Mouse (Mus musculus) limb, embryonic 14.5 days (tissue): Measurements from ENCODE around the gene Tmem39b. TPM values are rescaled to one million over a fixed set of nuclear protein-coding genes. Genes with fewer than 3 reads are reported as not detected.
"Not testable (repeated sequence)": the region's sequence is repeated elsewhere in the genome, so short reads cannot be mapped to it uniquely, and the experiment has no call there.

Experiments used
- ATAC-seq: fragments of 200-750 bp; cut with Nextera tagmentation; 2 replicates; pipeline ENCODE4 v1.8.0; 2017; ENCODE audit warnings: low read depth, moderate number of reproducible peaks, moderate TSS enrichment; ENCODE audit not compliant: low FRiP score
- DNase-seq: peaks from one replicate; pipeline ENCODE4 v3.0.0-alpha.2; 2015; ENCODE audit warnings: low spot score
- H3K27ac ChIP-seq: fragments of 300-500 bp; sonication (generic); replicated peaks from 2 replicates; pipeline ENCODE4 v1.5.1; 2014; ENCODE audit warnings: low read depth, mild to moderate bottlenecking, low read length, moderate library complexity, mixed read lengths
- H3K27me3 ChIP-seq: fragments of 300-500 bp; sonication (generic); 2 replicates; pipeline ENCODE4 v1.6.1; 2014; ENCODE audit warnings: low read length, mixed read lengths; ENCODE audit not compliant: control insufficient read depth, insufficient read depth
- H3K36me3 ChIP-seq: fragments of 300-500 bp; sonication (generic); 2 replicates; pipeline ENCODE4 v1.6.1; 2014; ENCODE audit warnings: mild to moderate bottlenecking, low read length, moderate library complexity, mixed read lengths; ENCODE audit not compliant: control insufficient read depth, insufficient read depth
- H3K4me1 ChIP-seq: fragments of 300-500 bp; sonication (generic); 2 replicates; pipeline ENCODE4 v1.6.1; 2014; ENCODE audit warnings: antibody characterized with exemption, low read length, mixed read lengths; ENCODE audit not compliant: control insufficient read depth, insufficient read depth
- H3K4me2 ChIP-seq: fragments of 300-500 bp; sonication (generic); replicated peaks from 2 replicates; pipeline ENCODE4 v1.6.1; 2014; ENCODE audit warnings: low read depth, mild to moderate bottlenecking, low read length, moderate library complexity; ENCODE audit not compliant: severe bottlenecking
- H3K4me3 ChIP-seq: fragments of 300-500 bp; sonication (generic); replicated peaks from 2 replicates; pipeline ENCODE4 v1.5.1; 2014; ENCODE audit warnings: low read length
- H3K9ac ChIP-seq: fragments of 300-500 bp; sonication (generic); 2 replicates; pipeline ENCODE4 v1.6.1; 2014; ENCODE audit warnings: mild to moderate bottlenecking, low read depth, low read length, moderate library complexity; ENCODE audit not compliant: severe bottlenecking
- H3K9me3 ChIP-seq: fragments of 300-500 bp; sonication (generic); 2 replicates; pipeline ENCODE4 v1.6.1; 2016; ENCODE audit warnings: low read length; ENCODE audit not compliant: control insufficient read depth
- POLR2A ChIP-seq: fragments of 200-500 bp; IDR thresholded peaks from 2 replicates; pipeline ENCODE4 v1.8.0; 2012; ENCODE audit warnings: inconsistent platforms, mild to moderate bottlenecking, moderate library complexity, borderline replicate concordance; ENCODE audit not compliant: insufficient read depth, insufficient read length; ENCODE audit errors: extremely low read depth
- WGBS: fragments of 180-500 bp; shearing (Covaris S2); extraction: QIAGEN DNeasy Blood & Tissue Kit; methylation state at CpG from one replicate; pipeline ENCODE4 v1.1.7; 2014; 5-methylcytosine and 5-hydroxymethylcytosine counted together
- polyA plus RNA-seq, 2 experiments: library from polyadenylated mRNA; depleted of rRNA in 1 of 2; stranded (reverse) in 1 of 2; unstranded in 1 of 2; fragments of >200 nt; fragmentation: Nextera tagmentation in 1 of 2; extraction: Ambion mirVana in 1 of 2; gene quantifications; 2 replicates each; pipeline versions ENCODE4 v1.2.1 to v1.2.3; 2012 to 2014

Tmem39b gene
- polyA plus RNA-seq, 2 experiments = 24.1 to 49.1 TPM

DNA sequence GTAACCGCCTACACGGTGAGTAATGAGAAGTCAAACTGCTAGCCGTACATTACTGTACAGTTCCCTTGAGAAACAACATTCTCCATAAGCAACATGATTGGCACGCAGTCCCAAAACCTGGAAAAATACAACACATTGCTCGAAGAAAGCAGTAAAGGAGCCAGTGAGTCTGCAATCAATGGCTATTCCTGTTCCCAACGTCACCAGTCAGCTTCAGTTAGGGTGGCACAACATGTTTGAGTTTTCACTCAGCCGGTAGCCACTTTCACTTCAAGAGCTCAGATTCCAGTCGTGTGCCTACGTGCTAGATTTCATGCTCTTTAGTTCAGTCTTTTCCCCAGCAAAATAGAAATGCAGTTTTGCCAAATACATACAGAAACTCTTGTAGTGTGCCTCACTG is 19.7 kb upstream of the Tmem39b start:
- no peak overlapping the region for H3K4me3 ChIP-seq
- no peak overlapping the region for H3K4me2 ChIP-seq
- H3K9me3 ChIP-seq = no peaks in the 10 kb centered on the region
- H3K4me1 ChIP-seq = no peaks in the 10 kb centered on the region
- ATAC-seq (no peak), DNase-seq (no peak)
- H3K9ac ChIP-seq = no peak overlapping the region
- H3K36me3 ChIP-seq = peaks cover 83% of the 10 kb centered on the region
- no peak for TF ChIP-seq POLR2A
- H3K27ac ChIP-seq = no peak overlapping the region
- H3K27me3 ChIP-seq = no peaks in the 10 kb centered on the region
- 86% methylated on average over 9 of the region's 9 CpGs for WGBS

DNA sequence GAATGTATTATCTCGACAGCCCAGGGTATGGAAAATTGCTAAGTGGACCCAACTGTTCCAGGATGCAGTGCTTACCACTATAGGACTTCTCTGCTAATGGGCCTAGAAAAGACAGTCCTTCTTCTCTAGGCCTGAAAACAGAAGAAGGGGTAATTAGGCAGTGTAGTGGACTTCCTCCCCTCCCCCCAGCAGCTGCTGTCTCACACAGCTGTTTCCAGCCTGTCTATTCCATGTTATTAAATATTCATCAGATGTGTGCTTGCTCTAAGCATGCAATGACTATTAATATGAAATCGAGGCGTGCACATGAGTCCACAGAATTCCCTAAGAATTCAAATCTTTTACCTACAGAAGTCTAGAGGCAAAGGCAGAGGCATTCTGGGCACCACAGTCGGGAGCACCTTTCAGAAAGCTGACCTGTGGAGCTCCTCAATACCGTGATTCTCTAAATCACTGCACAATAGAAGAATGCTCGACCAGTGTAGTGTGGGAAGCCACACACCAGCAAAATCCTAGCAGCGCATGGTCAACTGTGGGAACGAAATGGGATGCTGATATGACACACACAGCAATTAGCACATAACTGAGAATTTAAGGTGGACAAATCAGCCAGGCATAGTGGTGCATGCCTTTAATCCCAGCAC is 13.0 kb upstream of the Tmem39b start:
- 91% methylated on average over 8 of the region's 8 CpGs for WGBS
- Histone ChIP-seq H3K9me3 (no peaks in the 10 kb centered on the region), H3K27ac (0 out of 2 replicates have a peak overlapping the region, but pooled peaks have one; percentile 33), H3K27me3 (no peaks in the 10 kb centered on the region), H3K4me1 (no peaks in the 10 kb centered on the region), H3K4me2 (no peak overlapping the region), H3K9ac (no peak overlapping the region), H3K4me3 (no peak overlapping the region), H3K36me3 (peaks cover 88% of the 10 kb centered on the region)
- DNase-seq = peak; percentile 31
- 0 out of 2 replicates have a peak, but pooled peaks have one; percentile 46 for ATAC-seq
- TF ChIP-seq POLR2A = no peak

DNA sequence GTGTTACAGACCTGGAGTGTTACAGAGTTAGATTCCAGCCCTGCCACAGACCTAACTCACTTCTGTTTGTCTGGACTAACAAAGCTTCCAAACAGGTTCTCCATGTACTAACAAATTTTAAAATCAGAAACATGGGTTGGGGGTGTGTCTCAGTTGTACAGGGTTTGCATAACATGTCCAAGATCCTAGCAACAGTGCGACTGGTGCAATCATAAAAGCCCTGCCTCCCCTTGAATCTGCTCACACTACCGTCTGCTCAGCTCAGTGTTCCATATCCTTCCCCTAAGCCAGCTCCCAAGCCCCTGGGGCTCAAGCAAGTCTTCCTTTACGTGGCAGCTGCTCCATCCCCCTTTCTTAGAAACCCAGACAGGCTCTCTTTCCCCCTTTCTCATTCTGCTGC is 10.1 kb upstream of the Tmem39b start:
- Histone ChIP-seq H3K4me3 (no peak overlapping the region), H3K4me2 (no peak overlapping the region), H3K9ac (no peak overlapping the region), H3K9me3 (no peaks in the 10 kb centered on the region), H3K36me3 (peaks cover 85% of the 10 kb centered on the region), H3K27ac (no peak overlapping the region), H3K4me1 (peaks cover 18% of the 10 kb centered on the region), H3K27me3 (no peaks in the 10 kb centered on the region)
- ATAC-seq (no peak), DNase-seq (no peak)
- TF ChIP-seq POLR2A = no peak
- 46% methylated on average over 3 of the region's 3 CpGs for WGBS

DNA sequence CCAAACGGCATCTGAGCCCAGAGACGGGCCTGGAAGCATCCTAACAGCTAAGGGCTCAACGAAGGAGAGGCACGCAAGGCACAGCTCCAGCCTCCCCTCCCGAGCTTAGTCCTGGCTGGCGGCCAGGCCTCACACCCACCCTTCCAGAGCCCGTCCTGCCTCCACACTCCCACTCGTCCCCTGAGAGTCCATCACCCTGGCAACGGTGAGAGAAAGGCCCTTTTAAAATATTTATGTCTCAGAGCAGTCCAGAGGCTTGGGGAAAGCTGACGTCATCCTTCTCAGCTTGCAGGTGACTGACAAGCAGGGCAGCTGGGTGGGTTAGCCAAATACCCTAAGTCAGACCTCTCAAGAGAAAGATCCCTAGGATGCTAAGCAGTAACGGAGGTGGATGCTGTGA is 5.8 kb upstream of the Tmem39b start:
- Histone ChIP-seq H3K4me1 (peaks cover 26% of the 10 kb centered on the region), H3K36me3 (peaks cover 43% of the 10 kb centered on the region), H3K9ac (no peak overlapping the region; the same call in 1 of the 2 replicates), H3K4me3 (no peak overlapping the region), H3K27ac (peak overlapping the region; percentile 80), H3K4me2 (peak overlapping the region; percentile 5; the same call in 1 of the 2 replicates), H3K27me3 (no peaks in the 10 kb centered on the region), H3K9me3 (no peaks in the 10 kb centered on the region)
- DNase-seq (peak; percentile 90), ATAC-seq (peak; percentile 88)
- 7% methylated on average over 11 of the region's 11 CpGs for WGBS
- TF ChIP-seq POLR2A = no peak

DNA sequence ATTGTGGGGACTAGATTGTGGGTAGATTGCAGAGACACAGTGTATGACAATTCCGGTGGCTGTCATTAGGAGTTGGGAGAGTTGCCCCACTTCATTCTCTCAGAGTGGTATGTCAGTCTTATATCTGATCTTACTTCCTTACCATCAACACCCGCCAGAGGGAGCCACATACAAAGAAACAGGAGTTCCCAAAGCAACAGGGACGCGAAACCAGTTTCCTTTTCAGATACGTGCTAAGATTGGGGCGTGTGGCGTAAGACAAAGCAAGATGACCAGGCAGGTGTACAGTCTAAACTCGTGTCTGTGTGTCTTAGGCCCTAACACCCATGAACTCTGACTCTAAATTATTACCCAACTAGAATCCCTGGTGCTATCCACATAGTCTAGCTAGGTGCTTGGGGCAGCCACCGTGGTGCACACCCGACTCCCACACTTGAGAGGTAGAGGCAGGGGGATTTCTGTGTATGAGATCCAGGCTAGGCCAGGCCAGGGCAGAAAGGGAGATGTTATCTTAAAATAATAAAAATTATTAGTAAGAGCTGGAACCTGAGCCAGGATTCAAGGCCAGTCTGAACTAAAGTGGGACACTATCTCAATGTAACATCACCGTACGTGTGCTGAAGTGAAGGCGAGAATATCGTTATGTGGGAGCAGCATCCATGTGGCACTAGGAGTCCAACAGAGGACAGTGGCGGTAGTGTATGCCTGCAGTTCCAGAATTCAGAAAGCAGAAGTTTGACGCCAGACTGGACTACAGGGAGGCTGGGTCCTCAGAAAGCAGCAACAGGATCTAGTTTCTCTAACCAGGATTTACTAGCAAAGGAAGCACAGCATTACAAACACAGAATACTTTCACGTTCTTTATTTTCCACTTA is 5.1 kb upstream of the Tmem39b start:
- WGBS = 50% methylated on average over 17 of the region's 17 CpGs
- TF ChIP-seq POLR2A = no peak
- H3K9ac ChIP-seq = no peak overlapping the region
- peaks cover 31% of the 10 kb centered on the region for H3K4me1 ChIP-seq
- peak; percentile 88 for DNase-seq
- H3K27me3 ChIP-seq = no peaks in the 10 kb centered on the region
- no peaks in the 10 kb centered on the region for H3K9me3 ChIP-seq
- H3K4me2 ChIP-seq = peak overlapping the region; percentile 5
- H3K36me3 ChIP-seq = peaks cover 41% of the 10 kb centered on the region
- H3K4me3 ChIP-seq = no peak overlapping the region
- no peak for ATAC-seq
- H3K27ac ChIP-seq = peak overlapping the region; percentile 80

DNA sequence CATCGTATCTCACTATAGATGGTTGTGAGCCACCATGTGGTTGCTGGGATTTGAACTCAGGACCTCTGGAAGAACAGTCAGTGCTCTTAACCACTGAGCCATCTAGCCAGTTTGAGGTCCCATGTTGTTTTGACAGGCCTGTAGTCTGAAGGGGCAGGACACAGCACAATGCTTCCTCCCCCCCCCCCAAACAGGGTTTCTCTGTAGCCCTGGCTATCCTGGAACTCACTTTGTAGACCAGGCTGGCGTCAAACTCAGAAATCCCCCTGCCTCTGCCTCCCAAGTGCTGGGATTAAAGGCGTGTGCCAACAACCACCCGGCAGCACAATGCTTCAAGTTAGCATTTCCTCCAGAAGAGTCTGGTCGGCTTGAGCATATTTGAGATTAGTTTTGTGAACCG is 4.0 kb upstream of the Tmem39b start:
- H3K4me3 ChIP-seq, H3K9me3 ChIP-seq, H3K9ac ChIP-seq, DNase-seq, H3K27me3 ChIP-seq, H3K4me2 ChIP-seq, H3K27ac ChIP-seq, ATAC-seq: not testable (repeated sequence)
- Histone ChIP-seq H3K36me3 (peaks cover 30% of the 10 kb centered on the region), H3K4me1 (peaks cover 33% of the 10 kb centered on the region)
- 92% methylated on average over 6 of the region's 6 CpGs for WGBS
